Mouse (Mus musculus) kidney, adult 18-20 months (tissue): ENCODE results near the gene Zfp784.
"Not testable (repeated sequence)": the region's sequence is repeated elsewhere in the genome, so short reads cannot be mapped to it uniquely, and the experiment has no call there.

Experiments
- DNase-seq: peaks from one replicate; pipeline ENCODE4 v3.0.0; 2021

Zfp784 gene

GRCm38 (mm10) chr7:5019576-5019975 is 18.7 kb downstream of the Zfp784 start:
- not testable (repeated sequence) for DNase-seq

DNA sequence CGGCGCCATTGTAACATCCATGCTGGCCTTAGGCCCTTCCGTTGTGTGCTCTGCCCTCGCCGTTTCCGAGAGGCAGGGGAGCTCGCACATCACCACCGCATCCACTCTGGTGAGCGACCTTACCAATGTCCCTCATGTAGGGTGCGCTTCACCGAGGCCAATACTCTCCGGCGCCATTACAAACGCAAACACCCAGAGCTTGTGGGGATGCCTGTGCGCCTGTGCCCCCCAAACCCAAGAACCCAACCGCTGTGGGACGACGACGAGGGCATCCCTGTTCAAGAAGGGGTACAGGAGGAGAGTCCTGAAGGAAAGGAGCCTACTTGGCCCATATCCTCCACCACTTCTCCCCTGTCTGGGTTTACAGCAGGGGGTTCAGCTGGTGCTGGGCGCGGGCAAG is 20.3 kb downstream of the Zfp784 start:
- no peak for DNase-seq

- DNase-seq = no peak
Observed at GRCm38 (mm10) chr7:5017352-5017751, 20.9 kb downstream of the Zfp784 start.

- DNase-seq = no peak
Observed at GRCm38 (mm10) chr7:5016920-5017319, 21.3 kb downstream of the Zfp784 start.

GRCm38 (mm10) chr7:5016057-5016456 is 22.2 kb downstream of the Zfp784 start:
- DNase-seq = no peak

GRCm38 (mm10) chr7:5015118-5016001 is 22.9 kb downstream of the Zfp784 start, which contains the start of gene Gm44973:
Gene Gm44973 (plus strand): TSS chr7:5015496.
- DNase-seq = peak; percentile 95

- peak; percentile 99 for DNase-seq
Observed at GRCm38 (mm10) chr7:5014251-5015117, 23.8 kb downstream of the Zfp784 start, which contains the start of the genes Zfp524 and Fiz1. Gene Zfp524 (plus strand): TSS chr7:5014415. Gene Fiz1 (minus strand): TSS chr7:5014697.

DNA sequence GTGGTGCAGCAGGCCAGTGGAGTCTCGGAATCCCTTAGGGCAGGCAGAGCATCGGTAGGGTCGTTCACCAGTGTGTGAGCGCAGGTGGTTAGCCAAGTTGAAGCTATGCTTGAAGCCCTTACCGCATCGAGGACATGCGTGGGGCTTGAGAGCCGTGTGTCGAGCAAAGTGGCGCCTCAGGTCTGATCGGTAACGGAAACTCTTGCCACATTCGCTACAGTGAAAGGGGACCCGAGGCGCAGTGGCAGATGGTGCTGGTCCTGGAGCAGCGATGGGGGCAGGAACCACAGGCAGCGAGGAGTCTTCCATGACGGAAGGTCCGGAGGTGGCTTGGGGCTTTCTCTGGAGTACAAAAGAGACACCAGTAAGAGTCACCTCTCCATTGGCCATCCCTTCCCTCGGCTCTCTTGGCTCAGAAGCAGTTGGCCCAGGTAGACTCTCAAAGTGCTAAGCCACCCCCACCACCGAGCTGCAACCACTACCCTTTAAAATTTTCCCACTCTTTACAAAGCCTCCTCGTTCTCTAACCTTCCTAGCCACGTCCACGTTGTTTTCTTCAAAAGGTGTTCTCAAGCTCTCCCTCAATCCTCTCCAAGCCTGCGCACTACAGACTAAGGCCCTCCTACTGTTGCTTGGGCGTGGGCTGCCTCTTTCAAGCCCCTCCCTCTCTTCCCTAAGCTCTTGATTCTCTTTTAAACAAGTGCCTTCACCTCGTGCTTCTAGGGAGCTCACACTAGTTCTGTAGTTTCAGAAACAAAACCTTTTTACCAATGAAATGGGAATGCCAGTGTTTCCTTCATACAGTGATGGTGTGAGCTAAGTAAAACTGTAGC is 25.3 kb downstream of the Zfp784 start:
- DNase-seq = no peak

- no peak for DNase-seq
Observed at GRCm38 (mm10) chr7:5008229-5008628, 30.0 kb downstream of the Zfp784 start.

DNA sequence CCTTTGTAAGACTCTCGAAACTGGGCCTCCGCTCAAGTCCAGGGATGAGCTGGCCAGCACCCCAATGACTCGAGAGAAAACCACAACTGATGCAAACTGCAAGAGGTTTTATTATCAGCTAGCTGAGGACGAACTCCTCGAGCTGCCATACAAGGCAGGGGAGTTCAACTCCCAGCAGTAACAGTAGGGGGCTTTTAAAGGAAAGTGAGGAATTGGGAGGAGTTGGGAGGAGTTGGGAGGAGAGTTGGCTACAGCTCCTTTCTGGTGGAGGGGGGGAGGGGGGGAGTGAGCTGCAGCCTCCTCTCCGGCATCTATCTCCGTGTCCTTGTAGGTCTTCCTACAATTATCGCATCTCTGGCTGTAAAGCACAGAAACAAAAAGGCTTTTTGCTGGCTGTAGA is 35.4 kb downstream of the Zfp784 start:
- DNase-seq = not testable (repeated sequence)

DNA sequence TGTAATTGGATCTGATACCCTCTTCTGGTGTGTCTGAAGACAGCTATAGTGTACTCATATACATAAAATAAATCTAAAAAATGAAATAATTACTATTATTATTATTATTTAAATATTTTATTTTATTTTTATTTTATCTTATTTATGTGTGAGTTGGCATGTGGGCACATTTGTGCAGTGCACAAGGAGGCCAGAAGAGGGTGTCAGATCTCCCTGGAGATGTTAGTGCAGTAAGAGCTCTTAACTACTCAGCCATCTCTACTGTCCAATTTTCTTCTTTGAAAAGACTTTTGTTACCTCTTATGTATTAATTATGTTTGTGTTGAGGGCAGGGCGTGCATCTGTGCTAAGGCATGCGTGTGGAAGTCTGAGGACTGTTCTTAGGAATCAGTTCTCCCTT is 38.4 kb downstream of the Zfp784 start:
- peak; percentile 37 for DNase-seq

- DNase-seq = no peak
Observed at GRCm38 (mm10) chr7:4996934-4997333, 41.3 kb downstream of the Zfp784 start.

DNA sequence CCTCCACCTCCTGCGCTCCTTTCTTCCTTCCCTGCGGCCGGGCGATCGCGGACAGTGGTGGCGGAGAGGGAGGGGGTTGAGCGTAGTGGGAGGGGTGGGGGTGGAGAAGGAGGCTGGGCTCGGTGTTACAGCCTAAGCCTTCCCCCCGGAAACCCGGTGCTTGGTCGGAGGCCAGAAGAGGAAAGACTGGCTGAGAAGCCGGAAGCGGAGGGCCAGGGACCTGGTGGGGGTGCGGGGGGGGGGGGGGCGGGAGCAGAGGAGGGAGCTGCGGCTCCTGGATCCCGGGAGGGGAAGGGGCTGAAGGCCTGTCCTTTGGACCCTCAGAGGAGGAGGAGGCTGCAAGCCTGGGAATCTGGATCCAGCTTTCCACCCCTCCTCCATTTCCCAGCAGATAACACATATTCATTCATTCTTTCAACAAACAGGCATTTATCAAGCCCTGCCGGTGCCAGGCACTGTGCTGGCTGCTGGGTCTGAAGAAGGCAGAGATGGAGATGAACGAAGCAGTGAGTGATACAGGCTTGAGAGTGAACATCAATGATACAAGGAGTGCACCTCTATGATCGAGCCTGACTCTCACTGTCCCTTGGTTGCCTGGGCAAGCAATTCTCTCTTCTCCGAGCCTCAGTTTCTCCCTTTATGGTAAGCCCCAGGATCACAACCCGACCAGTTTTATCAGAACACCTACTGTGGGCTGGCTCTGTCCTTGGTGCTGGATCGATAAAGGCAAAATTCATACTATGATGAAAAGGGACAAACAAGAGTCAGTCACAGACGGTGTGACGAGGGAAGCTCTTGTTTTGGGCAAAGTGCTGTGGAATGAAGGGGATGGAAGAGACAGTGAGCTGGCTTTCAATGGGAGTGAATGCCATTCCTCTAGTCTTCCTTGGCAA is 42.0 kb downstream of the Zfp784 start, which contains the start of gene Zfp579:
Gene Zfp579 (minus strand): TSS at position 156 of the 893 bp plus-strand sequence.
- peak; percentile 89 for DNase-seq

GRCm38 (mm10) chr7:4995268-4996002 is 42.8 kb downstream of the Zfp784 start:
- DNase-seq = no peak

- DNase-seq = no peak
Observed at GRCm38 (mm10) chr7:4993999-4994788, 44.1 kb downstream of the Zfp784 start.

GRCm38 (mm10) chr7:4993347-4993998 is 44.8 kb downstream of the Zfp784 start:
- no peak for DNase-seq

DNA sequence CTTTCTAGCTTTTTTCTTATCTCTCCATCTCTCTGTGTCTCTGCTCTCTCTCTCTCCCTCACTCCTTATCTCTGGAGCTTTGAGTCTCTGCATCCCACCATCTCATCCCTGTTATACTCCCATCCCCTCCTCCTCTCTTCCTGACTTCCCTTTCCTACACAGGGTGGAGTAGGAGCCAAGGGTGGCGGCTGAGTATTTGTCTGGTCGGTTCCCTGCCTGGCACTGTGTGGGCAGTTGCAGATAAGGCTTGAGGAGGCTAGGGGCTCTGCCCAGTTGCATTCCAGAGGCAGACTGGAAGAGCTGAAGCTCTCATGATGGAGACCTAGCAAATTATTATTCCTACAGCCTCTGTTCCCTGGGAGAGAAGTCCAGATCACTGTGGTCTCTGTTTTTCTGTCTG is 50.0 kb downstream of the Zfp784 start:
- DNase-seq = no peak
